Mouse (Mus musculus): ENCODE data around the gene Pcsk4.

Gene Pcsk4

GRCm38 (mm10) chr10:80329273-80330081 lies at the start of gene Pcsk4, which contains the start of gene Reep6:
Gene Pcsk4, minus strand, starts transcription at chr10:80329498.
Gene Reep6, plus strand, starts transcription at chr10:80329953.
- DNase-seq: peak; percentile 98 to 99

- DNase-seq: peak; percentile 47 to 84
These were observed 48.4 kb upstream of the Pcsk4 start for GRCm38 (mm10) chr10:80377716-80378115.

- DNase-seq: peak; percentile 97 to 99
These were observed 46.9 kb upstream of the Pcsk4 start for GRCm38 (mm10) chr10:80376160-80376559.

GRCm38 (mm10) chr10:80374063-80374462 lies 44.8 kb upstream of the Pcsk4 start:
- DNase-seq: peak; percentile 91 to 92

- no peak for DNase-seq
These were observed 43.4 kb upstream of the Pcsk4 start for GRCm38 (mm10) chr10:80372706-80373105.

- DNase-seq: no peak
These were observed 42.7 kb upstream of the Pcsk4 start for GRCm38 (mm10) chr10:80371983-80372382.

GRCm38 (mm10) chr10:80371411-80371966 lies 42.2 kb upstream of the Pcsk4 start:
- peak; percentile 87 to 91 for DNase-seq

- no peak for DNase-seq
These were observed 40.9 kb upstream of the Pcsk4 start for GRCm38 (mm10) chr10:80369995-80370747.

- DNase-seq: no peak
These were observed 39.1 kb upstream of the Pcsk4 start for GRCm38 (mm10) chr10:80368392-80368791.

GRCm38 (mm10) chr10:80367954-80368353 lies 38.7 kb upstream of the Pcsk4 start:
- DNase-seq: no peak

- DNase-seq: no peak
These were observed 36.4 kb upstream of the Pcsk4 start for GRCm38 (mm10) chr10:80365736-80366135.

- peak; percentile 56 for DNase-seq
These were observed 34.4 kb upstream of the Pcsk4 start for GRCm38 (mm10) chr10:80363734-80364133.

- peak; percentile 77 to 85 for DNase-seq
These were observed 28.8 kb upstream of the Pcsk4 start for GRCm38 (mm10) chr10:80357994-80358639.

- DNase-seq: no peak
These were observed 28.0 kb upstream of the Pcsk4 start for GRCm38 (mm10) chr10:80357336-80357735.

GRCm38 (mm10) chr10:80356737-80357136 lies 27.4 kb upstream of the Pcsk4 start:
- no peak for DNase-seq

GRCm38 (mm10) chr10:80356001-80356682 lies 26.8 kb upstream of the Pcsk4 start, which contains the start of gene Plk5:
Gene Plk5, plus strand, starts transcription at chr10:80356459.
- DNase-seq: peak; percentile 52 to 60

GRCm38 (mm10) chr10:80355431-80355830 lies 26.1 kb upstream of the Pcsk4 start:
- peak in 1 of 2 experiments; percentile 29 for DNase-seq

- no peak for DNase-seq
These were observed 23.4 kb upstream of the Pcsk4 start for GRCm38 (mm10) chr10:80352727-80353126.

- no peak for DNase-seq
These were observed 22.6 kb upstream of the Pcsk4 start for GRCm38 (mm10) chr10:80351896-80352295.

- peak; percentile 88 to 93 for DNase-seq
These were observed 21.0 kb upstream of the Pcsk4 start for GRCm38 (mm10) chr10:80350292-80350691.

GRCm38 (mm10) chr10:80348981-80349380 lies 19.7 kb upstream of the Pcsk4 start:
- DNase-seq: peak in 1 of 2 experiments; percentile 33

- peak in 1 of 2 experiments; percentile 56 for DNase-seq
These were observed 19.0 kb upstream of the Pcsk4 start, which contains the start of gene Adamtsl5 for GRCm38 (mm10) chr10:80348244-80348781. Gene Adamtsl5, minus strand, starts transcription at chr10:80348412.

All from cerebellum, postnatal 14 days (tissue).